Mouse (Mus musculus): ENCODE results near the gene C1ql2.

C1ql2 gene

DNA sequence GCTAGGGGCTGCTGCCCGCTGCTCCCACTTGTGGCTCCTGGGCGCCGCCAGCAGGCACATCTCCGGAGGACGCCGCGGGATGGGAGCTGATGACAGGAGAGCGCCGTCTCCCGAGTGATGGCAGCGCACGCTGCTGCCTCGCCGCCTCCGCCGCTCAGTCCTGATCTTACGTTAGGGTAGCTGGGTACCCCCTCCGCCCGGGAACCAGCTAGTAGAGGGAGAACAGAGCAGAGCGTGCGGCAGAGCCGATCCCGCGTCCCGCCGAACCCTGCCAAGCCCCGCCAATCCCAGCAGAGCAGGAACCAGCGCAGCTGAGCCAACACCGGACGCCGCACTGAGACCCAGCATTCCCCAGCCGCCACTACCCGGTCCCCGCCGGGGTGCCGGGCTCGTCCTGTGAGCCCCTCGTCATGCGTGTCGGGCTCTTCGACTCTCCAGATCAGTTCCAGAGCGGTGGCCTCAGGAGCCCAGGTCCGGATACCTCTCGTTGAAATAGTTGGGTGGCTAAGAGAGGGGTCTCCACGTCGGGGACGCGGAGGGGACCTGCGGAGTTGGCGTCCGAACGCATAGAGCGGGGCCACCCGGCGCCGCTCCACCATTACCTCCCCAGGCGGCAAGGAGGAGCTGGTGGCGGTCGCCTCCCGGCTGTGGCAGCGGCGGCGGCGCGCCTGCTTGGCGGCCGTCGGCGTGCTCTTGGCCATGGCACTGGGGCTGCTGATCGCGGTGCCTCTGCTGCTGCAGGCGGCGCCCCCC lies at the start of gene C1ql2:
C1ql2 (plus strand) TSS at position 164 of the 753 bp plus-strand sequence.
- no peak for DNase-seq (ENCODE audit: low read depth, low spot score)
- H3K36me3 ChIP-seq (ENCODE audit: control insufficient read depth, insufficient read depth, low read length, poor library complexity, severe bottlenecking), result no peaks in the 10 kb centered on the region
- H3K27me3 ChIP-seq (ENCODE audit: control insufficient read depth, insufficient read depth, low read length, poor library complexity, severe bottlenecking), result no peaks in the 10 kb centered on the region; the same call in 1 of the 2 replicates

DNA sequence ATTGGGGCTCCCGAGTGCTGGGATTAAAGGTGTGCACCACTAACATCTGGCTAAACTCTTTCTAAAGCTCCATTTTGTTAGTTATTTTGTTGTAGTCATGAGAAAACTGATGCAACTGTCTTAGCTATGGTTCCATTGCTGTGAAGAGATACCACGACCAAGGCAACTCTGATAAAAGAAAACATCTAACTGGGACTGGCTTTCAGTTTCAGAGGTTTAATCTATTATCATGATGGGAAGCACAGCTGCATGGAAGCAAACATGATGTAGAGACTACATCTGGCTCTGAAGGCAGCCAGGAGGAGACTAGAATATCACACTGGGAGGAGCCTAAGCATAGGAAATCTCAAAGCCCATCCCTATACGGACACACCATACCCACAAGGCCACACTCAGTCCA lies 48.7 kb upstream of the C1ql2 start:
- Histone ChIP-seq H3K27me3 (ENCODE audit: control insufficient read depth, insufficient read depth, low read length, poor library complexity, severe bottlenecking) (no peaks in the 10 kb centered on the region), H3K36me3 (ENCODE audit: control insufficient read depth, insufficient read depth, low read length, poor library complexity, severe bottlenecking) (no peaks in the 10 kb centered on the region)
- no peak for DNase-seq (ENCODE audit: low read depth, low spot score)

DNA sequence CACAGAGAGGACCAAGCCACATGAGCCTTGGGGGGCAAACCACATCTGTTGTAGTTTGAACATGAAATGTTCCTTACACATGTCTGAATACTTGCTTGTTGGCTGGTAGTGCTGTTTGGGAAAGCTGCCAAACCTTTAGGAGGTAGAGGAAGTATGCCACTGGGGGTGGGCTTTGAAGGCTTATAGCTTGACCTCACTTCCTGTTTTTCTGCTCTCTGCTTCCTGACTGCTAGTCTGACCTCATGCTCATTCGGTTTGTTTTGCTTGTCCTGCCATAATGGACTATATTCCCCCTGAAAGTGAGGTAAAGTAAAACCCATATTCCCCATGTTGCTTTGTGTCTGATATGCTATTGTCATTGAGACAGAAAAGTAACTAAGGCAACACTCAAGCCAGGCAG lies 46.6 kb upstream of the C1ql2 start:
- H3K27me3 ChIP-seq (ENCODE audit: control insufficient read depth, insufficient read depth, low read length, poor library complexity, severe bottlenecking), result no peaks in the 10 kb centered on the region
- no peaks in the 10 kb centered on the region for H3K36me3 ChIP-seq (ENCODE audit: control insufficient read depth, insufficient read depth, low read length, poor library complexity, severe bottlenecking)
- DNase-seq (ENCODE audit: low read depth, low spot score), result peak; percentile 50

DNA sequence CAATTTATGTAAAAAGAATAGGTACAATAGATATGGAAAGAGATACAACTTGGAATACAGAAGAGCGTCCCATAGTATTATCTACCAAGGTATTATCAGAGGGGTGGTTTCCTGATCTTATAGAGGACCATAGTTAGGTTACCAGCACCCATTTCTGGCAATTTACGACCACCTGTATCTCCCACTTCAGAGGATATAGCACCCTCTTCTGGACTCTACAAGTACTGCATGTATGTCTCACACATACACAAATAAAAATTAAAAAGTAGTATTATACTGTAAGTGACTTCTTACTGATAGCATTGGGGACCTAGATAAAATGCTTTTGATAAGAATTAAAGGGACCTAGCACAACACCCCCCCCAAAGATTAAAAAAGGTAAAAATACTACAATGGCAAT lies 43.4 kb upstream of the C1ql2 start:
- H3K36me3 ChIP-seq (ENCODE audit: control insufficient read depth, insufficient read depth, low read length, poor library complexity, severe bottlenecking), result no peaks in the 10 kb centered on the region
- H3K27me3 ChIP-seq (ENCODE audit: control insufficient read depth, insufficient read depth, low read length, poor library complexity, severe bottlenecking), result no peaks in the 10 kb centered on the region
- peak; percentile 19 for DNase-seq (ENCODE audit: low read depth, low spot score)

DNA sequence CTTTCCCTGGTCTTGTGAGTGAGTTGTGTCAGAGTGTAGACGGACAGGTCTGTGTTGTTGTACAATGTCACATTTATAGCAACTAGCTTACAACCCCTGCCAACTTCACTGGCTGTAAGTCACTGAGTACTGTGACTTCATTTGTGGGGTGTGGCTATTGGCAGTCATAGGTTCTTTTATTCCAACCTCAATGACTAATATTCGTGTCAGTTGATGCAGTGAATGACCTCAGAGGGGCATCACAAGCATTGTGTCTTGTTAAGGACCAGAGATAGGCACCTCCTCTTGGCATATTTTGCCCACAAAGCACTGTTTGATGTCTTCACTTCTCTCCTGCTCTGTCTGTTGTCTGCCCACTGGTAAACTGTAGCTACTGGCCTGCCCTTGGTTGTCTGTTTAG lies 34.6 kb upstream of the C1ql2 start:
- Histone ChIP-seq H3K36me3 (ENCODE audit: control insufficient read depth, insufficient read depth, low read length, poor library complexity, severe bottlenecking) (no peaks in the 10 kb centered on the region), H3K27me3 (ENCODE audit: control insufficient read depth, insufficient read depth, low read length, poor library complexity, severe bottlenecking) (no peaks in the 10 kb centered on the region)
- DNase-seq (ENCODE audit: low read depth, low spot score), result no peak

DNA sequence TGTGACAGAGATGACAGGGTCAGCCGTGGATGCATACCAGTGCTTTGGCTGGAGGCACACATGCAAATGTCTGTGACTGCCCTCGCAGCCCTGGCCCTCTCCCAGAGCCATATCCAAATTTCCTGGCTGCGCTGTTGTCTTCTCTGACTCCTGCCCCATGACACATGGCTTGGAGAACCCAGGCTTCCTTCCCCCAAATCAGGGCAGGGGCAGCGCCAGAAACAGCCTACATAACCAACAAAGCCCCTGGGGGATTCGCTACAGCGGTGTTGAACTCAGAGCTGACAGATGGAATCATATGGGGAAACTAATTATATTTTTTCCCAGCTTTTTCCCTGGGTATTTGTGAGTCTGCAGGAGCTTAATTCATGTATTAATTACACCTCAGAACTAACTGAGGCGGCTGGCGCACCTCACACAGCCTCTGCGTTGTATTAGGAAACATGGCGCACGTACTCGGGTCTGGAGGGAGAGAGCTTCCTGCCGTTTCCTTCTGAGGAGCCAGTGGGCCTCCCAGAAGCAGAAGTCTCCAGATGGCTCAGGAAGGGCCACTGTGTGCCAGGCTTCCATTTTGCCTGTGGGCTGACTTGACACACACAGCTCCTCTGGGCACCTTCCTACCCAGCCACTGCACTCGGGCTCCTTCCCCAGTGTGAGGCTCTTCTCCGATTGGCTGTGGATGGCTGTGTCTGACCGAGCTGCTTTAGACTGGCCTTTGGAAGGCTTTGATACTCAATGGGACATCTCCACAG lies 18.9 kb upstream of the C1ql2 start:
- Histone ChIP-seq H3K36me3 (ENCODE audit: control insufficient read depth, insufficient read depth, low read length, poor library complexity, severe bottlenecking) (no peaks in the 10 kb centered on the region), H3K27me3 (ENCODE audit: control insufficient read depth, insufficient read depth, low read length, poor library complexity, severe bottlenecking) (0 out of 2 replicates have a peak, but pooled peaks cover 1% of the 10 kb centered on the region)
- DNase-seq (ENCODE audit: low read depth, low spot score), result no peak

DNA sequence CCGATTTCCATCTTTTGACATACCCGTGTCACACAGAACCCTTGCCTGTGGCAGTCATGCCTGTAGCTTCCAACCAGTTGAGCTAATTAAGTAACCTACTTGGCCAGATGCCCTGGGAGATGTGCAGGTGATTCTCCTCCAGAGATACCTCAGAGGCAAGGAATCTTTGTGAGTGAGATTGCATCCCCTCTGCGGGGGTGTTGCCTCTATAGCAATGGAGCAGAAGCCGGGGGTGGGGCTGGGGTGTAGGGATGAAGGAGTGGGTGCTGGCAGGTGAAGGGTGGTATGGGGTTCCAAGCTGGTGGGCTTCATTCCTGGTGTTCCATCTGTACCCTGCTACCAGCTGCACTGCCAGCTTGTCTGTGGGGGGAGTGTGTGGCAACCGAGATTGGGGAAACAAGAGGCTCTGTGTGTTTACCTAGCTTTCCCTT lies 17.2 kb upstream of the C1ql2 start:
- no peaks in the 10 kb centered on the region for H3K36me3 ChIP-seq (ENCODE audit: control insufficient read depth, insufficient read depth, low read length, poor library complexity, severe bottlenecking)
- no peak for DNase-seq (ENCODE audit: low read depth, low spot score)
- H3K27me3 ChIP-seq (ENCODE audit: control insufficient read depth, insufficient read depth, low read length, poor library complexity, severe bottlenecking), result 0 out of 2 replicates have a peak, but pooled peaks cover 1% of the 10 kb centered on the region

DNA sequence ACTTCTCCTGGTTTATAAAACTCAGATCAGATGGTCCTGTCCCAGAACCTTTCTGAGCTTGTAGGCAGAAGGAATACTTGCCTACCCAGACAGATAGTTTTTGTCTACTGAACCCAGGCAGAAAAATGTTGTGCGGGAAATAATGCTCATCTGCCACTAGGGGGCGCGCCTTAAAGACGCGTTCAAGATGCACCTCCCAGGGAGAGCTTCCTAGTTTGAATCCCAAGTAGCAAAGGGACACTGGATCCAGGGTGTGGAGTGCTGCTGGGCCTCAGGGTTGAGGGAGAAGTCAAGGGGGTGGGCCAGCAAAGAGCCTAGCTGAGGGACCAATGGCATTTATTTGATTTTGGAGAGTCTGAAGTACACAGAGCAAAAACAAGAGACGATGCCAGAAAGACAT lies 12.7 kb upstream of the C1ql2 start:
- H3K36me3 ChIP-seq (ENCODE audit: control insufficient read depth, insufficient read depth, low read length, poor library complexity, severe bottlenecking), result no peaks in the 10 kb centered on the region
- peak; percentile 64 for DNase-seq (ENCODE audit: low read depth, low spot score)
- H3K27me3 ChIP-seq (ENCODE audit: control insufficient read depth, insufficient read depth, low read length, poor library complexity, severe bottlenecking), result no peaks in the 10 kb centered on the region

DNA sequence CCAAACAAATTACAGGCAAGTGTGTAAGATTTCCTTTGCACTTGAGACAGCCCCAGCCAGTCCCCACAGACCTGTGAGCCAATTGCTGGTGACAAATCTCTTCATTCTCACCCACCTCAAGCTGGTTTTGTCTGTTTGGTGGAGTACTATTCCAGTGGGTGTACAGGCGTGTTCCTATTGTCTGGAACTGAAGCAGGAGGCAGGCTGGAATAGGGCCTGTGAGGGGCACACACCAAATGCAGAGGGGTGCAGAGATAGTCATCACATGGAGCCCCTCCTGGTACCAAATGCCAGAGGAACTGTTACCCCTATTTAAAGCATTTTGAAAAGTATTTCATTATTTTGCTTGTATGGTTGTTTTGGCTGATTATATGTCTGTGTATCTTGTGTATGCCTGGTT lies 12.2 kb upstream of the C1ql2 start:
- no peak for DNase-seq (ENCODE audit: low read depth, low spot score)

DNA sequence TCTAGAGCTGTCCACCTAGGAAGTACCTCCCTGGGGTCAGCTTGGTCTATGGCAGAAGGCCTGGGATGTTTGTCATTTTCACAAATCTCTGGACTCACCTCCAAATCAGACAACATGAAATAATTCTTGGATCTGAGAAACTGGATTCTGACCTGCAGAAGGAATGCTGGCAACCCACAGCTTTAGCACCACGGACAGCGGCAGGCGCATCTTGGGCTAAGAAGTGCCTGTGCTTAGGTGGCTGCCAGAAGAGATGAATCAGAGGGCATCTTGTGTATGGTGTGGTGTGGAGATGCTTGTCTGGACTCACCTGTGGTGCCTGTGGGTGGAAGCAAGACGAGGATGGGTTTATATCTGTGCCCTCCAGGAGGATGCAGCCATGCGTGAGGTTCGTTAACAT lies 8.5 kb upstream of the C1ql2 start:
- DNase-seq (ENCODE audit: low read depth, low spot score), result peak; percentile 5
- Histone ChIP-seq H3K36me3 (ENCODE audit: control insufficient read depth, insufficient read depth, low read length, poor library complexity, severe bottlenecking) (no peaks in the 10 kb centered on the region), H3K27me3 (ENCODE audit: control insufficient read depth, insufficient read depth, low read length, poor library complexity, severe bottlenecking) (no peaks in the 10 kb centered on the region)

More for the DNA sequence above, 12.2 kb upstream of the C1ql2 start:
- Histone ChIP-seq H3K27me3 (ENCODE audit: control insufficient read depth, insufficient read depth, low read length, poor library complexity, severe bottlenecking) (no peaks in the 10 kb centered on the region), H3K36me3 (ENCODE audit: control insufficient read depth, insufficient read depth, low read length, poor library complexity, severe bottlenecking) (no peaks in the 10 kb centered on the region)

DNA sequence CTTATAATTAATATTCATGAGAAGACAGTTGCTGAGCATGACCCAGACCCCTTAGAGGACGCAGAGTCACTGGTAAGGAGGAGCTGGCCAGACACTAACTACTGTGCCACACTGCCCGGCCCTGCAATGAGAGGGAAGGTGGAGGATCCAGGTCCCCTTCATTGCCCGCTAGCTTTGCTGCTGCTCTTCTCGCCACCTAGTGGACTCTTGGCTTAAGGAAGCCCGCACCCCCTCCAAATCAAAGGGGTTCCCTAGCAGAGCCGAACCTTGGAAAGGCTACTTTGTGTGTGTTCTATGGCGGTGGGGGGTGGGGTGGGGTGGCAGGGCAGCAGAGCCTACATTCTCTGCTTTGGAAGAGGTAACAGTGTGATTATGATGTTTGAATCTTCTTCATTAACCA lies 2.4 kb upstream of the C1ql2 start:
- no peaks in the 10 kb centered on the region; the same call in 1 of the 2 replicates for H3K27me3 ChIP-seq (ENCODE audit: control insufficient read depth, insufficient read depth, low read length, poor library complexity, severe bottlenecking)
- no peaks in the 10 kb centered on the region for H3K36me3 ChIP-seq (ENCODE audit: control insufficient read depth, insufficient read depth, low read length, poor library complexity, severe bottlenecking)
- DNase-seq (ENCODE audit: low read depth, low spot score), result peak; percentile 32

DNA sequence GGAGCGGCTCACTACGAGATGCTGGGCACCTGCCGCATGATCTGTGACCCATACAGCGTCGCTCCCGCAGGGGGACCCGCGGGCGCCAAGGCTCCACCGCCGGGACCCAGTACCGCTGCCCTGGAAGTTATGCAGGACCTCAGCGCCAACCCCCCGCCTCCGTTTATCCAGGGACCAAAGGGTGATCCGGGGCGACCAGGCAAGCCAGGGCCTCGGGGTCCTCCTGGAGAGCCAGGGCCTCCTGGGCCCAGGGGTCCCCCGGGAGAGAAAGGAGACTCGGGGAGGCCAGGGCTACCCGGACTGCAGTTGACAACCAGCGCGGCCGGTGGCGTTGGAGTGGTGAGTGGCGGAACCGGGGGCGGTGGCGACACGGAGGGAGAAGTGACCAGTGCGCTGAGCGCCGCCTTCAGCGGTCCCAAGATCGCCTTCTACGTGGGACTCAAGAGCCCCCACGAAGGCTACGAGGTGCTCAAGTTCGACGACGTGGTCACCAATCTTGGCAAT lies 842 bp downstream of the C1ql2 start:
- DNase-seq (ENCODE audit: low read depth, low spot score), result no peak
- H3K27me3 ChIP-seq (ENCODE audit: control insufficient read depth, insufficient read depth, low read length, poor library complexity, severe bottlenecking), result no peaks in the 10 kb centered on the region; the same call in 1 of the 2 replicates
- H3K36me3 ChIP-seq (ENCODE audit: control insufficient read depth, insufficient read depth, low read length, poor library complexity, severe bottlenecking), result no peaks in the 10 kb centered on the region

DNA sequence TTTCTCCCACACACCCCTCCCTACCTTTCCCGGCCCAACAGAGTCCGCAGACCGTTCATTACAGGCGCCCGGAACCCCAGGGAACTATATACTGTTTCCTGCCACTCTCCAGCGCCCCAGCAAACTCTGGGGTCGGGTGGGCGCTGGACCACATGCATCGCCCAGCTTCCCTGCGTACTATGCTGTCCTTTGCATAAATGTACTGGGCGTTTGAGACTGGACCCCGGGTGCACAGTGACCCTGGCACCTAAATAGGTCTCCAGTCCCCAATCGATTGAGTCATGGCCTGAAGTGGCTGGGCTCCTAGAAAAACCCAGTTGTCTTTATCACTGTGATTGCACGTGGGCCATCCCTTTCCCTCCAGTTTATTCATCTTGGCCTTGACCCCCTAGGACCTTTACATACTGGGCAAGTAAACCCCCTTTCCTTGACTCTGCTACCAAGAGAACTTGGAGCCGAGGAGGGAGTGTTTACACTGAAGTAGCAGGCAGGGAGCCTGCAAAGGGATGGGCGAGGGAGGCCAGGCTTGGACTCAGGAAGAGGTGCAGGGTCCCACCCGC lies 1.5 kb downstream of the C1ql2 start:
- H3K36me3 ChIP-seq (ENCODE audit: control insufficient read depth, insufficient read depth, low read length, poor library complexity, severe bottlenecking), result no peaks in the 10 kb centered on the region
- DNase-seq (ENCODE audit: low read depth, low spot score), result no peak

DNA sequence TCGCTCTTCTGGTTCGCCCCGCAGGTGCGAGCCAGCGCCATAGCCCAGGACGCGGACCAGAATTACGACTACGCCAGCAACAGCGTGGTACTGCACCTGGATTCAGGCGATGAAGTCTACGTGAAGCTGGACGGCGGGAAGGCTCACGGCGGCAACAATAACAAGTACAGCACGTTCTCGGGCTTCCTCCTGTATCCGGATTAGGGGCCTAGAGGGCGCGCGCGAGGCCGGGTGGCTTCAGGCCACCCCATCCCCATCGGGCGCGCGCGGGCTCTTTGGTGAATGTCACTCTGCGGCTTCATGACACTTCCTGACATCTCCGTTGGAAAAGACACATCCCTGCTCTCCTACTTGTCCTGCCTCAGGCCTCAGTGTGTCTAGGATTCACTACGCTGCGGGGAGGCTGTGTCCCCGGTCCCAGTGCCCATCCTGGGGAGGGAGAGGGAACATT lies 2.0 kb downstream of the C1ql2 start:
- no peaks in the 10 kb centered on the region for H3K36me3 ChIP-seq (ENCODE audit: control insufficient read depth, insufficient read depth, low read length, poor library complexity, severe bottlenecking)
- no peaks in the 10 kb centered on the region; the same call in 1 of the 2 replicates for H3K27me3 ChIP-seq (ENCODE audit: control insufficient read depth, insufficient read depth, low read length, poor library complexity, severe bottlenecking)
- DNase-seq (ENCODE audit: low read depth, low spot score), result peak; percentile 6

More for the DNA sequence above, 1.5 kb downstream of the C1ql2 start:
- H3K27me3 ChIP-seq (ENCODE audit: control insufficient read depth, insufficient read depth, low read length, poor library complexity, severe bottlenecking), result no peaks in the 10 kb centered on the region; the same call in 1 of the 2 replicates

DNA sequence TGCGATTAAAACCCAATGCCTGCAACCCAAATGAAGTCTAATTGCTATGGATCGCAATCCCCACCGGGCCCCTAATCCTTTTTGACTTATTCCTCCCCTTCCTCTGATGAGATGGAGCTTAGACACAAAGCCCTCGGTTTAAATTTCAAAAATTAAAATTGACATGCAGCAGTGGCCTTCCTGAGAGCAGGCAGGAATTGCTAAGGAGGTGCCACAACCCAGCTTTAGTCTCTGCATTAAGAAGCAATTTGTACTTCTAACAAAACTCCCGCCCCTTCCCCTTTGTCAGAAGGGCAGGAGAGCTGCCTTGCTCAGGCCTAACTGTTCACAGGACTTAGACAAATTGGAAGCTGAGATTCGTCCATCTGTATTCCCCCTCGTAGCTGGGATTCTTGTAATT lies 4.6 kb downstream of the C1ql2 start:
- Histone ChIP-seq H3K36me3 (ENCODE audit: control insufficient read depth, insufficient read depth, low read length, poor library complexity, severe bottlenecking) (no peaks in the 10 kb centered on the region), H3K27me3 (ENCODE audit: control insufficient read depth, insufficient read depth, low read length, poor library complexity, severe bottlenecking) (no peaks in the 10 kb centered on the region)

More for the DNA sequence above, 4.6 kb downstream of the C1ql2 start:
- no peak for DNase-seq (ENCODE audit: low read depth, low spot score)

Measured in splenic B cell, adult 2 months (primary cell).